Mouse (Mus musculus) ES-Bruce4 (cell line): ENCODE results near the gene Cfhr1.

Experiments used
- CTCF ChIP-seq: IDR thresholded peaks from one replicate; pipeline ENCODE4 v1.8.1; 2011; ENCODE audit warnings: low read depth, low read length
- EP300 ChIP-seq: IDR thresholded peaks from 2 replicates; pipeline ENCODE4 v1.6.1; 2011; ENCODE audit warnings: low read depth, low read length; ENCODE audit not compliant: insufficient read depth

- TF ChIP-seq CTCF = no peak
- TF ChIP-seq EP300 = no peak
Observed at GRCm38 (mm10) chr1:139548536-139548935, 11.5 kb downstream of the Cfhr1 start.
